Mouse (Mus musculus) neural tube, embryonic 11.5 days (tissue): ENCODE measurements at regions not wholly inside any gene's neighbourhood (a gene's known extent, or its start where the extent isn't known, plus 50 kb on each side); places are given as distances from the start of the nearest gene placed in this dataset.

Experiments used
- ATAC-seq: fragments of 200-750 bp; cut with Nextera tagmentation; 2 replicates; pipeline ENCODE4 v1.8.0; 2017; ENCODE audit warnings: moderate number of reproducible peaks, mild to moderate bottlenecking, moderate TSS enrichment, moderate library complexity; ENCODE audit not compliant: insufficient read depth, low FRiP score, low TSS enrichment
- DNase-seq: peaks from one replicate; pipeline ENCODE4 v3.0.0-alpha.2; 2015; ENCODE audit warnings: low spot score
- H3K27ac ChIP-seq: fragments of 300-500 bp; sonication (generic); 2 replicates; pipeline ENCODE4 v1.5.1; 2014; ENCODE audit warnings: low read depth, mild to moderate bottlenecking, low read length
- H3K27me3 ChIP-seq: fragments of 300-500 bp; sonication (generic); 2 replicates; pipeline ENCODE4 v1.6.1; 2014; ENCODE audit warnings: mild to moderate bottlenecking, low read length, mixed read lengths; ENCODE audit not compliant: control insufficient read depth, insufficient read depth
- H3K36me3 ChIP-seq: fragments of 300-500 bp; sonication (generic); 2 replicates; pipeline ENCODE4 v1.6.1; 2014; ENCODE audit warnings: mild to moderate bottlenecking, low read length, moderate library complexity, mixed read lengths; ENCODE audit not compliant: control insufficient read depth, insufficient read depth
- H3K4me1 ChIP-seq: fragments of 300-500 bp; sonication (generic); 2 replicates; pipeline ENCODE4 v1.6.1; 2014; ENCODE audit warnings: low read length, mixed read lengths; ENCODE audit not compliant: control insufficient read depth, insufficient read depth
- H3K4me2 ChIP-seq: fragments of 300-500 bp; sonication (generic); 2 replicates; pipeline ENCODE4 v1.6.1; 2014; ENCODE audit warnings: low read depth, mild to moderate bottlenecking, moderate library complexity
- H3K4me3 ChIP-seq: fragments of 300-500 bp; sonication (generic); 2 replicates; pipeline ENCODE4 v1.5.1; 2014; ENCODE audit warnings: low read depth, low read length
- H3K9ac ChIP-seq: fragments of 300-500 bp; sonication (generic); 2 replicates; pipeline ENCODE4 v1.6.1; 2014; ENCODE audit warnings: mild to moderate bottlenecking, low read length
- H3K9me3 ChIP-seq: fragments of 300-500 bp; sonication (generic); 2 replicates; pipeline ENCODE4 v1.6.1; 2016; ENCODE audit warnings: low read length; ENCODE audit not compliant: control insufficient read depth
- WGBS: fragments of 180-500 bp; shearing (Covaris S2); extraction: QIAGEN DNeasy Blood & Tissue Kit; methylation state at CpG from one replicate; pipeline ENCODE4 v1.1.7; 2014; 5-methylcytosine and 5-hydroxymethylcytosine counted together

GRCm38 (mm10) chr15:13240931-13241330, 67.5 kb upstream of the Cdh6 start:
- Histone ChIP-seq H3K4me2 (no peak overlapping the region), H3K9ac (no peak overlapping the region), H3K27me3 (no peaks in the 10 kb centered on the region), H3K36me3 (no peaks in the 10 kb centered on the region), H3K27ac (no peak overlapping the region), H3K4me3 (no peak overlapping the region), H3K9me3 (no peaks in the 10 kb centered on the region), H3K4me1 (no peaks in the 10 kb centered on the region)
- WGBS = 75% methylated on average over 7 of the region's 7 CpGs
- ATAC-seq (no peak), DNase-seq (no peak)

GRCm38 (mm10) chr15:13236869-13237507, 63.5 kb upstream of the Cdh6 start:
- Histone ChIP-seq H3K4me1 (no peaks in the 10 kb centered on the region), H3K27me3 (no peaks in the 10 kb centered on the region), H3K27ac (no peak overlapping the region), H3K9me3 (no peaks in the 10 kb centered on the region), H3K36me3 (no peaks in the 10 kb centered on the region), H3K9ac (no peak overlapping the region), H3K4me3 (no peak overlapping the region), H3K4me2 (no peak overlapping the region)
- DNase-seq = no peak
- no peak for ATAC-seq
- WGBS = 76% methylated on average over 8 of the region's 8 CpGs

- Histone ChIP-seq H3K4me3 (no peak overlapping the region), H3K9me3 (no peaks in the 10 kb centered on the region), H3K27ac (no peak overlapping the region), H3K36me3 (no peaks in the 10 kb centered on the region), H3K4me2 (no peak overlapping the region), H3K9ac (no peak overlapping the region), H3K27me3 (no peaks in the 10 kb centered on the region), H3K4me1 (no peaks in the 10 kb centered on the region)
- ATAC-seq (no peak), DNase-seq (no peak)
- 83% methylated on average over 5 of the region's 5 CpGs for WGBS
Measured at GRCm38 (mm10) chr15:13232567-13233259, 59.2 kb upstream of the Cdh6 start.

GRCm38 (mm10) chr15:13231550-13231949, 58.1 kb upstream of the Cdh6 start:
- no peak for ATAC-seq

GRCm38 (mm10) chr15:13228125-13228524, 54.6 kb upstream of the Cdh6 start:
- H3K27me3 ChIP-seq = no peaks in the 10 kb centered on the region
- no peak for ATAC-seq

More at GRCm38 (mm10) chr15:13231550-13231949, 58.1 kb upstream of the Cdh6 start:
- no peak overlapping the region for H3K4me2 ChIP-seq
- whole genome bisulfite sequencing = 46% methylated on average over 4 of the region's 4 CpGs
- no peak overlapping the region for H3K9ac ChIP-seq
- DNase-seq = no peak
- no peak overlapping the region for H3K4me3 ChIP-seq
- no peaks in the 10 kb centered on the region for H3K4me1 ChIP-seq
- H3K36me3 ChIP-seq = no peaks in the 10 kb centered on the region
- H3K27ac ChIP-seq = no peak overlapping the region
- no peaks in the 10 kb centered on the region for H3K9me3 ChIP-seq
- H3K27me3 ChIP-seq = no peaks in the 10 kb centered on the region

More at GRCm38 (mm10) chr15:13228125-13228524, 54.6 kb upstream of the Cdh6 start:
- Histone ChIP-seq H3K4me1 (no peaks in the 10 kb centered on the region), H3K36me3 (no peaks in the 10 kb centered on the region), H3K9me3 (no peaks in the 10 kb centered on the region), H3K27ac (no peak overlapping the region), H3K4me2 (no peak overlapping the region), H3K9ac (no peak overlapping the region), H3K4me3 (no peak overlapping the region)
- 86% methylated on average over 12 of the region's 12 CpGs for WGBS
- DNase-seq = no peak
